In genomic region chr11:101232010-101232839, GRCm38 (mm10) we compare ENCODE assay signal across 8 mouse cellular contexts. TPM values are rescaled to one million over a fixed set of nuclear protein-coding genes. Genes with fewer than 3 reads are reported as not detected.
DNase-seq lines count a peak whose midpoint lies in the region; ATAC-seq and TF ChIP-seq lines count a peak whose summit lies in the region.

No protein-coding gene starts in this region.

- H3K36me3 ChIP-seq in kidney, embryonic 14.5 days (ENCODE audit: control insufficient read depth, insufficient read depth, low read length), result no peaks in the 10 kb centered on the region
- no peaks in the 10 kb centered on the region for H3K36me3 ChIP-seq in lung, postnatal 0 days (ENCODE audit: insufficient read depth, low read length)

- peak overlapping the region; percentile 48 for H3K4me2 ChIP-seq in kidney, embryonic 14.5 days (replicated peaks; ENCODE audit: low read depth, low read length)
- H3K4me2 ChIP-seq in lung, postnatal 0 days (replicated peaks; ENCODE audit: low read depth, low read length), result peak overlapping the region; percentile 52

- H3K9ac ChIP-seq in kidney, embryonic 14.5 days (ENCODE audit: low read depth, low read length), result peak overlapping the region; percentile 3
- no peak overlapping the region for H3K9ac ChIP-seq in lung, postnatal 0 days (replicated peaks; ENCODE audit: low read depth)

- no peaks in the 10 kb centered on the region for H3K9me3 ChIP-seq in kidney, embryonic 14.5 days (ENCODE audit: control insufficient read depth, low read length)
- no peaks in the 10 kb centered on the region for H3K9me3 ChIP-seq in lung, postnatal 0 days (ENCODE audit: low read length)

- 51% methylated on average over 6 of the region's 6 CpGs for WGBS in cerebellum, adult 2 months
- 48% methylated on average over 6 of the region's 6 CpGs for WGBS in kidney, embryonic 14.5 days
- WGBS in lung, postnatal 0 days, result 39% methylated on average over 6 of the region's 6 CpGs

- no peaks in the 10 kb centered on the region for H3K27me3 ChIP-seq in cerebellum, adult 2 months (ENCODE audit: control insufficient read depth, insufficient read depth, low read length)
- H3K27me3 ChIP-seq in kidney, embryonic 14.5 days (ENCODE audit: control insufficient read depth, insufficient read depth, low read length), result no peaks in the 10 kb centered on the region
- H3K27me3 ChIP-seq in lung, postnatal 0 days (replicated peaks; ENCODE audit: insufficient read depth, low read length), result no peaks in the 10 kb centered on the region

- H3K27ac ChIP-seq in cerebellum, adult 2 months (ENCODE audit: insufficient read depth, low read length), result peak overlapping the region; percentile 80; the same call in 1 of the 2 replicates
- H3K27ac ChIP-seq in kidney, embryonic 14.5 days (ENCODE audit: low read depth, low read length), result peak overlapping the region; percentile 95
- H3K27ac ChIP-seq in lung, postnatal 0 days (ENCODE audit: low read length), result peak overlapping the region; percentile 93

- ATAC-seq in kidney, embryonic 14.5 days (ENCODE audit: low FRiP score, low TSS enrichment), result peak; percentile 77
- peak; percentile 83 for ATAC-seq in lung, postnatal 0 days

- no peak for TF ChIP-seq POLR2A in cerebellum, adult 2 months (IDR thresholded peaks at IDR 0.05; ENCODE audit: borderline replicate concordance, insufficient read depth, low read length)

- DNase-seq in cerebellum, adult 2 months, result no peak
- DNase-seq in cerebellum, adult 9-11 months, result no peak
- peak; percentile 98 for DNase-seq in heart, adult 11 months
- peak; percentile 88 for DNase-seq in lung, postnatal 0 days (ENCODE audit: low spot score)
- no peak for DNase-seq in thymus, postnatal 14 days
- DNase-seq in spleen, adult 18-20 months, result no peak
- DNase-seq in testis, postnatal 14 days (ENCODE audit: low spot score), result no peak

- no peak for TF ChIP-seq CTCF in cerebellum, adult 2 months (IDR thresholded peaks at IDR 0.05; ENCODE audit: borderline replicate concordance, insufficient read depth, low read depth, low read length)
- no peak for TF ChIP-seq CTCF in lung, postnatal 0 days (IDR thresholded peaks at IDR 0.05)

- H3K4me3 ChIP-seq in cerebellum, adult 2 months (replicated peaks; ENCODE audit: insufficient read depth, low read depth, low read length), result no peak overlapping the region
- H3K4me3 ChIP-seq in kidney, embryonic 14.5 days (ENCODE audit: low read length), result peak overlapping the region; percentile 20
- H3K4me3 ChIP-seq in lung, postnatal 0 days (ENCODE audit: low read depth, low read length), result peak overlapping the region; percentile 27

- TF ChIP-seq EP300 in lung, postnatal 0 days (IDR thresholded peaks at IDR 0.05), result peak; percentile 98

- H3K4me1 ChIP-seq in cerebellum, adult 2 months (ENCODE audit: control insufficient read depth, insufficient read depth, low read length), result 0 out of 2 replicates have a peak, but pooled peaks cover 2% of the 10 kb centered on the region
- H3K4me1 ChIP-seq in kidney, embryonic 14.5 days (ENCODE audit: control insufficient read depth, insufficient read depth, low read length), result peaks cover 40% of the 10 kb centered on the region
- peaks cover 7% of the 10 kb centered on the region; the same call in 1 of the 2 replicates for H3K4me1 ChIP-seq in lung, postnatal 0 days (ENCODE audit: insufficient read depth, low read depth, low read length)

RNA-seq across cellular contexts. Expression of gene Ezh1, which starts 6.0 kb away (rescaled TPM):
- 64.4 and 70.7 TPM in 2 replicates for polyA plus RNA-seq in cerebellum, adult 2 months (2012; rRNA removed)
- 18.2 and 27.4 TPM in 2 replicates for polyA plus RNA-seq in kidney, embryonic 14.5 days (2014; fragmentation: Nextera tagmentation; extraction: Ambion mirVana)
- polyA plus RNA-seq in lung, postnatal 0 days (2015; fragmentation: Nextera tagmentation; extraction: Ambion mirVana), result 17.1 and 17.4 TPM in 2 replicates

RNA-seq across cellular contexts. Expression of gene Ramp2, which starts 13.6 kb away (rescaled TPM):
- polyA plus RNA-seq in cerebellum, adult 2 months (2012; rRNA removed), result 50.3 and 52.7 TPM in 2 replicates
- polyA plus RNA-seq in kidney, embryonic 14.5 days (2014; fragmentation: Nextera tagmentation; extraction: Ambion mirVana), result 248 and 275 TPM in 2 replicates
- polyA plus RNA-seq in lung, postnatal 0 days (2015; fragmentation: Nextera tagmentation; extraction: Ambion mirVana), result 759 and 834 TPM in 2 replicates

RNA-seq across cellular contexts. Expression of gene Vps25, which starts 21.3 kb away (rescaled TPM):
- 66.8 and 67.0 TPM in 2 replicates for polyA plus RNA-seq in cerebellum, adult 2 months (2012; rRNA removed)
- 154 and 160 TPM in 2 replicates for polyA plus RNA-seq in kidney, embryonic 14.5 days (2014; fragmentation: Nextera tagmentation; extraction: Ambion mirVana)
- 121 and 133 TPM in 2 replicates for polyA plus RNA-seq in lung, postnatal 0 days (2015; fragmentation: Nextera tagmentation; extraction: Ambion mirVana)

RNA-seq across cellular contexts. Expression of gene Wnk4, which starts 28.1 kb away (rescaled TPM):
- 2.6 and 3.1 TPM in 2 replicates for polyA plus RNA-seq in cerebellum, adult 2 months (2012; rRNA removed)
- 18.9 and 28.1 TPM in 2 replicates for polyA plus RNA-seq in kidney, embryonic 14.5 days (2014; fragmentation: Nextera tagmentation; extraction: Ambion mirVana)
- polyA plus RNA-seq in lung, postnatal 0 days (2015; fragmentation: Nextera tagmentation; extraction: Ambion mirVana), result 10.6 and 14.6 TPM in 2 replicates

RNA-seq across cellular contexts. Expression of gene Cntd1, which starts 46.6 kb away (rescaled TPM):
- polyA plus RNA-seq in cerebellum, adult 2 months (2012; rRNA removed), result 0.65 TPM in 2 replicates
- polyA plus RNA-seq in kidney, embryonic 14.5 days (2014; fragmentation: Nextera tagmentation; extraction: Ambion mirVana), result 1.2 and 1.7 TPM in 2 replicates
- 1.1 TPM in 2 replicates for polyA plus RNA-seq in lung, postnatal 0 days (2015; fragmentation: Nextera tagmentation; extraction: Ambion mirVana)

Comparison
In these comparisons a context has a peak if more than half of its experiments do, and no peak if none do; other contexts are left out.
1. DNase-seq: peak in heart, adult 11 months (single experiment) and lung, postnatal 0 days (single experiment); none in cerebellum, adult 2 months (0 of 2), cerebellum, adult 9-11 months (single experiment), thymus, postnatal 14 days (single experiment), spleen, adult 18-20 months (0 of 2) and testis, postnatal 14 days (single experiment).
2. Peak in every context shown above with its lines, with median percentiles within 50 percentile points of each other: H3K27ac ChIP-seq.